Mouse (Mus musculus) forelimb bud, embryonic 11.5 days (tissue): Measurements from ENCODE around the gene Kcnj8.
"Not testable (repeated sequence)": the region's sequence is repeated elsewhere in the genome, so short reads cannot be mapped to it uniquely, and the experiment has no call there.

Experiments used
- DNase-seq: peaks from one replicate; pipeline ENCODE4 v3.0.0-alpha.2; 2012; ENCODE audit warnings: low read depth, low spot score

Kcnj8 gene

DNA sequence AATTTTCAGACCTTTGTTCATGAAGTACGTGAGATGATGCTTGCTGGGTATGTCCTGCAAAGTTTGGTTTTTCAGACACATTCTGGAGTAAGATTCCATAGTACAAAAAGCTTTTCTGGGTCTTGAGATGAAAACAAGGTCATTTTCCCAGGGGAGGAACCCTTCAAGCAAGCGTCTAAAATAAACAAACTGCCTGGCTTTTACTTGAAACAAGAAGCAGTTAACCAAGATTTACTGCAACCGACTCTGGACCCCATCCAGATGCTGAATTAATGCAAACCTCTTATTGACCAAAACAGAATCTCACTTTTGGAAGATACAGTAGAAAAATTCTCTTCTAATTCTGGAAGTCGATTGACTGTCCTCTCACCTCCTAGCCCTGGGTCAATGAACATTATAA lies 20.5 kb downstream of the Kcnj8 start:
- no peak for DNase-seq

DNA sequence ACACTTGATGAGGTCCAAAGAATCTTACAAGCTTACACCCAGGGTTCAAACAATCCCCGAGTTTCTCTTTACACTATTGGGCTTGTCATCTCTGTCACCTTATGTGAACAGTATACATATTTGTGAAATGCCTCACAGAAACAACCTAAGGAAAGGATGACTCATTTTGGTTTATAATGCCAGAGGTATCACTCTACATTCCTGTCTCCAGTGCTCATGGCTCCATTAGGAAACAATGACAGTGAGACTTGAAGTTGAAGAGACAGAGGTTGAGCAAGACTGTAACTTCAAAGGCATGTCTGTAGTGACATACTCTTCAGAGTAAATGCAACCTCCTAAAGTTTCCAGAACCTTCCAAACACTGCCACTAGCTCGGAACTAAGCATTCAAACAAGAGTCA lies 23.0 kb downstream of the Kcnj8 start:
- DNase-seq = no peak

DNA sequence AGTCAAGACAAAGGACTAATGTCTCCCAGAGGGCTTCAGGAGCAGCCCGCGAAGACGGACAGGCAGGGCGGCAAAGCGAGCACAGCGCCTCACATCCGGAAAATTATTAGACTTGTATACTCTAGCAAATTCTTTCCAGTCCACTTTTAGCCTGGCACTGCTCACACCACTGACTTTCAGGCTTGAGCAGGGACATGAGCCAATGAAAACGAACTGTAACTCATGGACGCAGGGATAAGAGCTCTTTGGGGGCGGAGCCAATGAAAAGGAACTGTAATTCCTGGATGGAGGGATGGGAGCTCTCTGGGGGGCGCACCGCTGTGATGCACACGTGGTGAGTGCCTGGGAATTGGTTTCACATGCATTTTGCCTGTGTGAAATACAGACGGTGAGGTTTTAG lies 26.3 kb downstream of the Kcnj8 start:
- DNase-seq = no peak

DNA sequence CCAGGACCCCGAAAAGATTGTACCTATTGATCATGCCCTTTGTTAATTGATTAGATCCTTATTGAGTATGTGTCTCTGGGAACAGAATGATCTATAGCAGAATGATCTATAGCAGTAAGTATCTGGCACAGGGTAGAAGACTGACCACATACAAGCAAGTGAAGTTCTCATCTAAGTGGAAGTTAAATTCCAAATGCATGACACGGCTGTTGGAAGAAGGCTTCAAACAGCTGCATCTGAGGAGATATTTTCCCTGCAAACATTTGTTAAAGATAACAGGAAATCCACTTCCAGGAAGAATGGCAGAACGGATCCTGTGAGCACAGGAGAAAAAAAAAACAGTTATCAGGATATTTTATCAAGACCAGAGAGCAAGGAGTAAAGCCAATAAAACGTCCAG lies 27.8 kb downstream of the Kcnj8 start:
- no peak for DNase-seq

DNA sequence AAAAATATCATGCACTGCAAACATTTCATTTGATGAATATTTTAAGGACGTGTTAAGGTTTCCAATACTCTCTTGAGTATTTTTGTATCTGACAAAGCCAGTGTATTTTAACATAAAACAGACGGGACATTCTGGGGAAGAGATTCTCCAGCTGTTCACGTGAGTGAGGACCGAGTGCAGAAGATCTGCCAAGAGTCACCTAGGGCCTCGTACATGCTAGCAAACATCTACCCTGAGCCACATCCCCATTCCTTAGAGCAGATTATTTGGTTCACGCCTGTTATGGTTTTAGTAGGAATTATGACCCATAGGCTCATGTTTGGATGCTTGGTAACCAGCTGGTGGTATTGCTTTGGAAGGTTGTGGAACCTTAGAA lies 28.6 kb downstream of the Kcnj8 start:
- no peak for DNase-seq

DNA sequence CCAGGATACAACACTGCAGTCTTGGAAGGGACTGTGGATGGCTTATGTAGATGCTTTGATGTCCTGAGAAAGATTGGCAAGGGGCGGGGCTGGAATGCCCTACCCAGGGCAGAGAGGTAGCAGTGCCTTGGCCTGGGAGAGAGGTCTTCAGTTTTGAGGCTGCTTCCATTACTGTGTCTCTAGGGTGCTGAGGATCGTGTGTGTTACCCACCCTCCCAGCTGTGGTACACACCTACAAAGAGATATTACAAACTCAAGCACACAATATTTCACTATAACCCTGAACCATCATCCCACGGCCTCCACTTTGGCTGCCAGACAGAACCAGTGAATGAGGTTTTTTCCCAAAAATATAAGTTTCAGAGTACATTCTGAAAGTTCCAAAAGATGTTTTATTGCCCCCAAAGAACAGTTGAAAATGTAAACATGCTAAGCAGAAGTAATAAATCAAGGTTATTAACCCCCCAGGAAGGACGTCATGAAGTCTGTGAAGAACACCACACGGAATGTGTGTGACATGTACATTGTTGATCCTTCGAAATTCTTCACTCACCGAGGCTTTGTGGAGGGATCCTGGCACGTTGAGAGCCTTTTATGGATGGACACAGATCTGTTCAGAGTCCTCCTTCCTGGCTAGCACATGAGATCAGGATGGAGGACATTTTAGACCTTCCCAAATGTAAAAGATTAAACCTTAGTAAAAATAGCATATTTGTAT lies 29.2 kb downstream of the Kcnj8 start:
- DNase-seq = no peak

DNA sequence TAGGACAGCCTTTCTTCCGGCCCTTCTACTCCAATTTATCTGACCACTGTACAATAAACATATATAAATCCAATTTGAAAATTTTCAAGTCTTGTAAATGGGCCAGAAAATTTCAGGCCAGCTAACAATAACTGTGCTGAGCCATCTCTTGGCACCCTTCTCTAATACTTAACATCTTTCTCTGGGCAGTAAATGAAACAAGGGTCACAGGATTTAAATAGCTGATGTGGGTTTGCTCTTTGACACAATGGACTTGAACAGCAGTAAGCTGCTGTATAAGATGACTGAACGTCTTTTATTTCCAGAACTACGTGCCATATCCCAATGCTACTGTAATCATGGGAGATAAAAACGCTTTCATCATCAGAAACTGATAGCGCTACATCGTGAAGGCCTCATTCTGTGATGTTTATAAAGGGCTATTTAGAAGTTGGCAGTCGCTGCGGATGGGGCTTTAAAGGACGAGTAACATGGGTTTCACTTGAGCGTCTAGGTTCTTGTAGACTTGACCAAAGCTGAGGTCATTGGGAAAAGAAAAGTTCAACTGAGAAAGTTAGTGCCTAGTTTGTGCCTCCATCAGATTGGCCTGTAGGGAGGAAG lies 30.8 kb downstream of the Kcnj8 start:
- no peak for DNase-seq

DNA sequence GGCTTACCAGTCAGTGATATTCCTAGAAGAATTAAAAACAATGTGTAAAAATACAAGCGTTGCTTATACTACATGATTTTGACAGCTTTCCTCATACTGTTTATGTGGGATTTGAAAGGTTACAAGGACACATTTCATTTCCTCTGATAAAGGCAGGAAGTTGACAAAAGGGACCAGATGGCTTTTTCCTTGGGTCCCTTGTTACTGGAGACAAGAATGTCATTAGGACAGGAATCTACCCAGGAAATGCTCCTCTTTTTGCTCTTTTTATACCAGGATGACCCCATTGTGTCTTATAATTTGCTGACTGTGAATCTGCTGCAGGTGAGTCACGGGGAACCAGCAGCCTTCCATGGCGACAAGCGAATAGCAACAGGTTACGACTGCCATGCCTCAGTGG lies 31.3 kb downstream of the Kcnj8 start:
- no peak for DNase-seq

DNA sequence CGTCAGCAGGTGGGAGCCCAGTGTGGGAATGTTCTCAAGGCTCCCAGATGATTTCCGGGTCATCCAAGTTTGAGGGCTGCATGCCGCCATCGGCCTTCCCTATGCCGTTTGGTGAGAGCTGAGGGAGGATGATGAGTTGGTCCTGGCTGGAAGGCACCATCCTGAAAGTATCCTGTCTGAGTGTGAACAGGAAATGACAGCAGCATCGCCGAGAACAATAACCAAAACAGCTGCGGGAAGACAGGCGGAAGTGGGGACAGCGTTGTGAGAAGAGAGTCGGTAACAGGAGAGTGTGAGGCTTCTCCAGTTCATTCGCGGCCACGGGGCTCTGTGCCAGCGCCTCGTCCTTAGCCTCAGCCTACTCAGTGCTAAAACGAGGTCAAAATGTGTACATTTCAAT lies 32.9 kb downstream of the Kcnj8 start:
- no peak for DNase-seq

DNA sequence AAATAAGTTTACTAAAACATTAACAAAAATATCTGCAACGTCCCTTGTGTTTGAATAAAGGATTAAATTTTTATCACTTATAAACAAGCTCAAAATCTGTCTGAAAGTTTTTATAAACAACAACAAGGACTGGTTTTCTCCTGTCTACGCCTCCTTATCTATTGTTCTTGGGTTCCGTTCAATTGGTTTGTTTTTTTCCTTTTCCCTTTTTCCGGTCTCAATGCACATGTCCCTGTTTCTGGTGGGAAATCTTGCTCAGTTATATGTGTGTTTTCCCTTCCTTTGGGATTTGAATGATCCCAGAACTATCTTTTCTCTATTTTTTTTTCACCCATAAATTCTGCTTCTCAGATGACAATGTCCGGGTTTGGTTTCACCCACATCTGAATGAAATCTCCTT lies 38.0 kb downstream of the Kcnj8 start:
- no peak for DNase-seq

DNA sequence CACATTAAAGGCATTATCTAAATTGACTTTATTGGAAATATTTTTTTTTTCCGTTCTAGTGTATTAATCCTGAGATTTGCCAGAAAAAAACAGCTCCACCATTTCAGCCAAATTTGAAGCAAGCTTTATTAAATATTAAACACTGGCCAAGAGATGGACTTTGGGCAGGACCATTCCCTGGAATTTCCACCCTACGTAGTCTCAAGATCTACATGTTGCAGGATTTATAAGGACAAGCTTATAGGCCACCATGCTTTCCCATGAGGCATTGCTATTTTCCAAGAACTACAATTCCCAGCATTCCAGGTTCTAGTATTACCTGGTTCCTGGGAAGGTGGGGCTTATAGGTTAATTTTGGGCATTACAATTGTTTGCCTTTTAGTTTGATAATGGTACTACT lies 38.7 kb downstream of the Kcnj8 start:
- DNase-seq = no peak

DNA sequence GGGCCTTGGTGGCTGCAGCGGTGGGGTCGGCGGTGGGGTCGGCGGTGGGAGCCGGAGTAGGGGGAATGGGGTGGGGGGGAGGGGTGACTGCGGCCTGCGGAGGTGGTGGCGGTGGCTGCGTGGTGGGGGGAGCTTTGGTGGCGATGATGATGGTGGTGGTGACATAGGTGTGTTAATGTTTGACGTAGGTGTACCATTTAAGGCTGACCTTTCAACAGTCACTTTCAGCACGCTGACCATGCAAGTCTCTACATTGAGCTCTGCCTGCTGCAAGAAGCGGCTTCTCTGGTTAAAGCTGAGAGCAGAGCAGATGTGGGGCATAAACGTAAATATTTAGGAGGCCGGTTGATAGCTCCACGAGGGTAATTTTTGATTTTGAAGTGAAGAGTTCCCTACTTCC lies 39.3 kb downstream of the Kcnj8 start:
- no peak for DNase-seq

DNA sequence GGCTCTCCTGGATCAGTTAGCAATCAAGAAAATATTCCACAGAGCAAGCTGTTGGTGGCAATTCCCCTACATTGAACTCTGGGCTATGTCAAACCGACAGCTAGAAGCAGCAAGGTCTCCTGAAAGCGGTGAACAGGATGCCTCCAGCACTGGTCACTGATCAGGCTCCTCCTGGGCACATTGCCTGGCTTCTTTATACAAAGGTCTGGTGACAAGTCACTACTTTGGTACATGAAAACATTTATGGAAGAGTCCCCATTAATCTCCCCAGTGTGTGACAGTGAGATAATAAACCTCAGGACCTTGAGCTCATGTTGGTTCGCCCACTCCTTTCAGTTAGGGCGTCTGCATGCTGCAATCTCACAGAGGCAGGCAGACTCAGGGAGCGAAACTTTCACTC lies 41.0 kb downstream of the Kcnj8 start:
- no peak for DNase-seq

DNA sequence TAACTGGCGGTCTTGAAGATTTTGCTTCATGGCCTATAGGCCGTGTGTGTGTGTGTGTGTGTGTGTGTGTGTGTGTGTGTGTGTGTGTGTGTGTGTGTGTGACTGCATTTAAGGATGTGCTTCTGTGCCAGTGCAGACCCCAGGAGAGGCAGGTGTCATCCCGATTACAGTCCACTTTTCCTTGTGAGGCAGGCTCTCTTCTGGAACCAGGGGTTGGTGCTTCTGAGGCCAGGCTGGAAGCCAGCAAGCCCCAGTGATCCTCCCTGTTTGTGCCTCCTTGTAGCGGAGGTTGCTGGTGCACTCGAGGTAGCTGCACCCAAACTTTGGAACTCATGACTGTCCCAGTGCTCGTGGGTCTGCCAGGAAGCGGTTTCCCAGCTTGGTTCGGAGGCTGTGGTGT lies 41.7 kb downstream of the Kcnj8 start:
- no peak for DNase-seq

DNA sequence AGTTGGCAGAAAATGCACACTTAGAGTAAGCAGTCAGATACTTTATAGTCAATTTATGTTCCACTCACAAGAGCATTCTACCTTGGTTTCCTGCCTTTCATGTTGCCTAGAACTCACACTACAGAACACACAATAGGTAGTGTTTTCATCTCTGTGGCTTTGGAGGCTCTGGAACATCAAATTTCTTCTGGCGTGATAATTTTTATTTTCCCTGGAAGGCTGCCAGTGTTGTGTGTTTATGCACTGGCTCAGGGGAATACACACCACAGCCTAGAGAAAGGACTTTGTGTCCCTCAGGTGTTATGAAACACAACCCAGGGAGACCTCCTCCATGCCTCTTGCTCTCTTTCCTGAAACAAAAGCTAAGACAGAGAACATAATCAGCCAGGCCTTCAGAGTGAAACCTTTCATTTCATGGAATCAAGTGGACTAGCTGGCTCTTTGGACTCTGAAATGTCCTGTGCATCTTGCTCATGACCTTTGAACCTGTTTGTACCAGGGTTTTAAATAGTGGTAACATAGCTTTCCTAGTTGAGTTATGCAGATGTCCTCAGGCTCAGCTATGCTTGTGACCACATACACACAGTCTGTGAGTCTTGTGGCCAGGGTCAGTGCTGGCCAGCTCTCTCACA lies 43.4 kb downstream of the Kcnj8 start:
- no peak for DNase-seq

DNA sequence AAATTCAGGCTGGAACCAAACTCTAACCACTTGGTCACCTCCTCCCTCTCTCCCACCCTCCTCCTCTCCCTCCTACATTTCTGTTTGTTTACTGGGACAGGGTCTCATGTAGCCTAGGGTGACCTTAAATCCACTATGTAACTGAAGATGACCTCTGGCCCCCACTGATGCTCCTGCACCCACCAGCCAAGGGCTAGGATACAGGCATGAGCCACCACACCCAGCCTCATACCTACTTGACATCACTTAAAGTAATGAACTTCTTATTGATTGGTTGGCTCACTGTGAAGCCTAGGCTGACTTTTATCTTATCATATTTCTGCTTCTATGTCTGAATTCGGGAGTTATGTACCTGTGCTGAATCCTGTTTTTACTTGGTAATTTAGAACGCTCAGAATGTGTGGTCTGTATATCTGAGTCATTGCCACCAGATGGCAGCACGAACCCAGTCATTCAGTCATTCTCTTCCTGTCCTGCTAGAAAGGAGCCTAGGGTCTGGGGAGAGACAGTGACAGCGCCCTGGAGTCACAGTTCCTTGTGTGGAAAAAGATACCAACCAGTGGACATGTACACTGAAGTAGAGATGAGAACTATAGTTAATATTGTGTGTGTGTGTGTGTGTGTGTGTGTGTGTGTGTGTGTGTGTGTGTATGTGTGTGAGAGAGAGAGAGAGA lies 46.6 kb downstream of the Kcnj8 start:
- DNase-seq = peak; percentile 68

DNA sequence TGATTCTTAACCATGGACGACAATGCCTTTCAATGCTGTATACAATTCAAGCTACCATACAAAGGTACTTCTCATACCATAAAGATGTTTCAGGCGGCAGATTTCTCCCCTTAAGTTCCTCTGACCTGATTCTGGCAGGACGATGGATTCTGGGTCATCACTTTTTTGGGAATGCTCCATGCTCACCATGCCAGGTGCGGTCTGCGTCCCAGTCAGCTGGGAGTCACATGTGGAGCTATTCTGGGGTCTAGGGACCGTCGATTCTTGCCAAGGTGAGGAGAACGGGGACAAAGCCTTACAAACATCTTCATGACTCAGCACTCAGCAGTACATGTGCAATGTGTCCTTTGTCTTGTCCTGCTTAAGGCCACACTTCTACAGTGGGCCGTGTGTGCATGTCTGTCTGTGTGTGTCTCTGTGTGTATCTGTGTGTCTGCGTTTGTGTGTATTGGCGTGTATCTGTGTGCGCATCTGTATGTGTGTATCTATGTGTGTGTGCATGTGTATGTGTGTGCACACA lies 49.8 kb downstream of the Kcnj8 start:
- DNase-seq = no peak

DNA sequence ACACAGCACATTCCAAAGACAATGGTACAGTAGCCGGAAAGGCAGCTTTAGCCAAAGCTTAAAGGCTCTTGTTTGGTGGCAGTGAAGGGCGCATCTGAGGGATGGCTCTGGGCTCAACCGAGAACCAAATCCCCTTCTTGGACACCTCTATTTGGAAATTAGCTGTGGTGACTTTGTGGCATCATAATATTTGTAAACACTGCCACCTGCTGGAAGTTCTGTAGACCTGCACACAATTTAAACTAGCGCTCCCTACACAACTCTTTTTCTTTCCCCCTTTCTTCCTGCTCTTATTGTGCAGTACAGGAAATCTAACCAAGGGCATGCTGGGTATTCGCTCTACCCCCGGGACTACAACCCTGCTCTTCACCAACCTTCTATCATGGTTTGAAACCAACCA lies 52.3 kb downstream of the Kcnj8 start:
- DNase-seq = peak; percentile 69

DNA sequence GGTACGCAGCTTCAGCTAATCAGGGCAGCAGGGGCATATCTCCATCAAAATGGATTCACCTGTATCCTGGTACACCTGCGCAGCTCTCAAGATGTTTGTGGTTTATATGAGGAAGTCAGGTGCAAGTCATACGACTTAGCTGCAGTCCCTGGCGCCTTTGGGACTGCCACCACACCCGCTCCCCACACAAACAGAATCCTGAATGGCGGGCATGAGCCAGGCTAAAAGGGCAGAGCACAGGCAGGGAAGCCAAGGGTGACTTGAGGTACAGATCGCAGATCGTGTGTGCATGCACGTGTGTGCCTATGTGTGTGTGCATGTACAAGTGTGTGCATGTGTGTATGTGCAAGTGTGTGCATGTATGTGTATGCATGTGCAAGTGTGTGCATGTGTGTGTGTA lies 56.0 kb downstream of the Kcnj8 start:
- not testable (repeated sequence) for DNase-seq

DNA sequence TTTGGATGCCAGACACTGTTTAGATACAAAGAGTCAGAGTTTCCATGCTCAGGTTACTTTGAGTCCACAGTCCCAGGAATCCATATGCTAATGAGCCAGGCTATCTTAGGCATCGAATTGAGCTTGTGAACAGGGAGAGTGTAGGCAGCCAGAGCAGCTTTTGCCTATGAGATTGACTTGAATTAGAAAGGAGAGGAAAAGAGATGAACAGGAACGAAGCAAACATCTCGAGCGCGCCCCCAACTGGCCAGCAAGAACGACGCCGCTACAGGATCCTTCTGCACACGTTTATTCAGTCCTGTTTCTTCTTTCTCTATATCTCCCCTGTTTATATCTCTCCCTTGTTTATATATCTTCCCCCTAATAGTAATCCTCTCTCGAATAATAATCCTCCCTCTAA lies 56.5 kb downstream of the Kcnj8 start:
- no peak for DNase-seq
